ENCODE assay signal across 2 mouse cellular contexts in genomic region chr7:31109796-31110195, GRCm38 (mm10).
TF ChIP-seq lines count a peak whose summit lies in the region.

No protein-coding gene starts in this region.

TF ChIP-seq in C2C12, 6 proteins besides CTCF, POLR2A, EP300 and RAD21:
- TF ChIP-seq CEBPB (IDR thresholded peaks at IDR 0.05; ENCODE audit: low read depth) (no peak), MAX (IDR thresholded peaks at IDR 0.05) (no peak), FOSL1 (IDR thresholded peaks at IDR 0.05; ENCODE audit: insufficient read depth, low read length, poor library complexity, severe bottlenecking) (no peak), USF1 (IDR thresholded peaks at IDR 0.05; ENCODE audit: low read depth) (peak; percentile 13)

TF ChIP-seq in MEL, 35 proteins besides CTCF, POLR2A, EP300 and RAD21:
- TF ChIP-seq MAZ (IDR thresholded peaks at IDR 0.05; ENCODE audit: low read depth, low read length) (no peak), USF1 (IDR thresholded peaks at IDR 0.05; ENCODE audit: low read depth, low read length) (0 out of 2 replicates have a peak, but pooled peaks have one; percentile 25)
